Mouse (Mus musculus): Measurements from ENCODE around the gene Pvalb. TPM values are rescaled to one million over a fixed set of nuclear protein-coding genes. Genes with fewer than 3 reads are reported as not detected.
A peak's percentile ranks its signal among the peaks of the same experiment; 100 is the strongest.

Gene Pvalb
- polyA plus RNA-seq (2015; fragmentation: Nextera tagmentation; extraction: Ambion mirVana), result not detected in 2 replicates

DNA sequence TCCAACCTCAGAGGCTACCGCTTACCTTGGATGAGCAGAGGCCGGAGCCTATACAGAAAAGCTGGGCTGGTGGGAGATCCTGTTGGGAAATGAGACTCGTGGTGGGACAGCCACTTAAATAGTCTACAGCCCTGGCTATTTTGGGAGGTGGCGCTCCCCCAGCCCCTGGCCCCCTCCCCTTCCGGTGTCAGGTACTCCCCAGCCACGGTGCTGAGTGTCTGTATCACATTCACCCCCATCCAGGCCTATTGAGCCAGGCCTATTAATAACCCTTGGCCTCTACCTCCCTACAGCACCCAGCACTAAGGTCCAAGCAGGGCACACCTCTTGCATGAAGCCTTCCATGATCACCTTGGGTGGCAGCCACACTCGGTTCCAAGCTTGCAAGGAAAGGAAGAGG is at the start of gene Pvalb:
Gene Pvalb, minus strand, starts transcription at position 89 of the 400 bp plus-strand sequence.
- TF ChIP-seq CTCF (IDR thresholded peaks at IDR 0.05; ENCODE audit: low read depth), result no peak
- Histone ChIP-seq H3K36me3 (ENCODE audit: control insufficient read depth, insufficient read depth) (no peaks in the 10 kb centered on the region), H3K4me2 (replicated peaks; ENCODE audit: low read depth) (no peak within 1 kb of the TSS), H3K4me3 (ENCODE audit: low read depth, low read length) (no peak within 1 kb of the TSS), H3K9me3 (ENCODE audit: control insufficient read depth) (no peaks in the 10 kb centered on the region), H3K9ac (ENCODE audit: low read depth, low read length) (no peak within 1 kb of the TSS), H3K27me3 (replicated peaks; ENCODE audit: control insufficient read depth, insufficient read depth, low read length) (peaks cover 27% of the 10 kb centered on the region), H3K27ac (ENCODE audit: low read depth, low read length) (no peak within 1 kb of the TSS), H3K4me1 (replicated peaks; ENCODE audit: control insufficient read depth, insufficient read depth, low read length) (no peaks in the 10 kb centered on the region)
- no peak for ATAC-seq
- WGBS, result 90% methylated on average over 7 of the region's 7 CpGs

- no peak overlapping the region for H3K4me2 ChIP-seq (replicated peaks; ENCODE audit: low read depth)
- H3K9ac ChIP-seq (ENCODE audit: low read depth, low read length), result no peak overlapping the region
- H3K4me3 ChIP-seq (ENCODE audit: low read depth, low read length), result no peak overlapping the region
- no peak for ATAC-seq
- H3K36me3 ChIP-seq (ENCODE audit: control insufficient read depth, insufficient read depth), result no peaks in the 10 kb centered on the region
- no peaks in the 10 kb centered on the region for H3K4me1 ChIP-seq (replicated peaks; ENCODE audit: control insufficient read depth, insufficient read depth, low read length)
- no peak overlapping the region for H3K27ac ChIP-seq (ENCODE audit: low read depth, low read length)
- WGBS, result 30% methylated on average over 20 of the region's 20 CpGs
- H3K9me3 ChIP-seq (ENCODE audit: control insufficient read depth), result no peaks in the 10 kb centered on the region
- peak; percentile 61 for TF ChIP-seq CTCF (IDR thresholded peaks at IDR 0.05; ENCODE audit: low read depth)
- no peaks in the 10 kb centered on the region; the same call in 1 of the 2 replicates for H3K27me3 ChIP-seq (replicated peaks; ENCODE audit: control insufficient read depth, insufficient read depth, low read length)
Measured at GRCm38 (mm10) chr15:78254751-78255150, 48.6 kb upstream of the Pvalb start.

GRCm38 (mm10) chr15:78248410-78248809 is 42.2 kb upstream of the Pvalb start:
- no peak overlapping the region for H3K9ac ChIP-seq (ENCODE audit: low read depth, low read length)
- H3K4me1 ChIP-seq (replicated peaks; ENCODE audit: control insufficient read depth, insufficient read depth, low read length), result no peaks in the 10 kb centered on the region
- no peaks in the 10 kb centered on the region for H3K36me3 ChIP-seq (ENCODE audit: control insufficient read depth, insufficient read depth)
- no peaks in the 10 kb centered on the region for H3K9me3 ChIP-seq (ENCODE audit: control insufficient read depth)
- ATAC-seq, result no peak
- H3K27ac ChIP-seq (ENCODE audit: low read depth, low read length), result no peak overlapping the region
- no peak for TF ChIP-seq CTCF (IDR thresholded peaks at IDR 0.05; ENCODE audit: low read depth)
- H3K27me3 ChIP-seq (replicated peaks; ENCODE audit: control insufficient read depth, insufficient read depth, low read length), result no peaks in the 10 kb centered on the region
- H3K4me3 ChIP-seq (ENCODE audit: low read depth, low read length), result no peak overlapping the region
- WGBS, result 42% methylated on average over 3 of the region's 3 CpGs
- no peak overlapping the region for H3K4me2 ChIP-seq (replicated peaks; ENCODE audit: low read depth)

DNA sequence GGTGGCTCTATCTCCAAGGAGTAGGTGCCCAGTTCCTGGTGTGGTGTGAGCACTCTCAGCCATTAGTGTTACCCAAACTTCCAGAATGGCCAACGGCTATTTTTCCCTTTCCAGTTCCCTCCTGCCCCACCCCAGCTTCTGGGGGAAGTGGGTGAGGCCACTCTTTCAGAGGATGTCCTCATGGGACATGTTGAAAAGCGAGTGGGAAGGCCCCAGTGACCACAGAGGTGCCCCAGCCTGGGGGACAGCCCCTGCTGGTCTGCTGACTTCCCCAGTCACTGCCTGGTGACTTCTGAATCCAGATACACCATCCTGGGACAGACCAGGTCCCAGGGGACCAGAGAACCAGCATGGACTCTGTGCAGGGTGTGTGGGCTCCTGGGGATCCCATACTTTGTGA is 41.5 kb upstream of the Pvalb start:
- ATAC-seq, result no peak
- Histone ChIP-seq H3K4me2 (replicated peaks; ENCODE audit: low read depth) (no peak overlapping the region), H3K4me3 (ENCODE audit: low read depth, low read length) (no peak overlapping the region), H3K27ac (ENCODE audit: low read depth, low read length) (no peak overlapping the region), H3K36me3 (ENCODE audit: control insufficient read depth, insufficient read depth) (no peaks in the 10 kb centered on the region), H3K9ac (ENCODE audit: low read depth, low read length) (no peak overlapping the region), H3K4me1 (replicated peaks; ENCODE audit: control insufficient read depth, insufficient read depth, low read length) (no peaks in the 10 kb centered on the region), H3K9me3 (ENCODE audit: control insufficient read depth) (no peaks in the 10 kb centered on the region), H3K27me3 (replicated peaks; ENCODE audit: control insufficient read depth, insufficient read depth, low read length) (no peaks in the 10 kb centered on the region)
- WGBS, result 47% methylated on average over 2 of the region's 2 CpGs
- TF ChIP-seq CTCF (IDR thresholded peaks at IDR 0.05; ENCODE audit: low read depth), result no peak

DNA sequence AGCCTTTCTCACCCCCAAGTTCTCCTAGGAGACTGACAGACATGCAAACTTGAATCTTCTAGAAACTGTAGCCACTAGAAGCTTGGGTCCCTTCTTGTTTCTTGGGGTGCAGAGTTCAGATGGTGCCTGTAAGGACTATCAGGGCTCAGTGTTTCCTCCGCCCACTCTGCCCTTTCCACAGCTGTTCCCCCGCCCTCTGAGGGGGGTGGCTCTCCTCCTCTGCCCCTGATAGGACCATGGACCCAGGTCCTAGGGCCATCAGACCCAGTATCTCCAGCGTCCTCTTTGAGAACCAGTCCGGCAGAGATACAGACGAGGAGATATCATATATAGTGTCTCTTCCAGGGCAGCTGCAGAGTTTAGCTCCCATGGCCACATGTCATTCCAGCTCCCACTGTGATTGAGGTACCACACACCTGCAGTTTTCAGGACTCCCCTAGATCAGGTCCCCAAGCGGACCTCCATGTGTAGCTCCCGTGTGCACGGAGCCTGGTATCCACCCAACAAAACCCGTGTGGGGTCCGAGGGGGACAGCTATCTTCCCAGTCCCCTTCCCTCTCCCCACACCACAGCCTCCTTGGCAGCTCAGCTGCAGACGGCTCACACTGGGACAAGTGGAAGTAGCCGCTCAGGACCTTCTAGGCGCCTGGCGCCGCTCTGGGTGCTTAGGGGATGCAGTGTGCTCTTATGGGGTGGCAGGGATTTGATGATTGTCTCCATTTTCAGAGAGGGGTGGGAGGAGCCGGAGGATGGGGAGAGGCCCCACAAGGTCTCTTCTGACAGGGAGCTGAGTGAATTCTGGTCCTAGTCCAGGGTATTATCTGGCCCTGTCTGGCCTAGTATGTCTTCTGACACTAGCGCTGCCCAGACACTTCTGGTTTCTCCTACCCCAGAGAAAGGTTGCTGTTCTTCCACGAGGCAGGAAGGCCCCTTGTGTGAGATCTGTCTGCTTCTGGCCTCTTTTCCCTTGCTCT is 40.2 kb upstream of the Pvalb start:
- Histone ChIP-seq H3K4me2 (replicated peaks; ENCODE audit: low read depth) (no peak overlapping the region), H3K4me1 (replicated peaks; ENCODE audit: control insufficient read depth, insufficient read depth, low read length) (no peaks in the 10 kb centered on the region), H3K9ac (ENCODE audit: low read depth, low read length) (no peak overlapping the region), H3K9me3 (ENCODE audit: control insufficient read depth) (no peaks in the 10 kb centered on the region), H3K36me3 (ENCODE audit: control insufficient read depth, insufficient read depth) (no peaks in the 10 kb centered on the region), H3K27me3 (replicated peaks; ENCODE audit: control insufficient read depth, insufficient read depth, low read length) (no peaks in the 10 kb centered on the region), H3K4me3 (ENCODE audit: low read depth, low read length) (no peak overlapping the region), H3K27ac (ENCODE audit: low read depth, low read length) (no peak overlapping the region)
- no peak for ATAC-seq
- WGBS, result 72% methylated on average over 18 of the region's 18 CpGs
- TF ChIP-seq CTCF (IDR thresholded peaks at IDR 0.05; ENCODE audit: low read depth), result no peak

GRCm38 (mm10) chr15:78244695-78245492 is 38.7 kb upstream of the Pvalb start, which contains the start of gene Ncf4:
TSS of gene Ncf4 (plus strand) at chr15:78244801.
- Histone ChIP-seq H3K4me3 (ENCODE audit: low read depth, low read length) (no peak within 1 kb of the TSS), H3K27ac (ENCODE audit: low read depth, low read length) (peak within 1 kb of the TSS; percentile 16; the same call in 1 of the 2 replicates), H3K4me2 (replicated peaks; ENCODE audit: low read depth) (no peak within 1 kb of the TSS), H3K4me1 (replicated peaks; ENCODE audit: control insufficient read depth, insufficient read depth, low read length) (no peaks in the 10 kb centered on the region), H3K36me3 (ENCODE audit: control insufficient read depth, insufficient read depth) (no peaks in the 10 kb centered on the region), H3K9ac (ENCODE audit: low read depth, low read length) (no peak within 1 kb of the TSS), H3K9me3 (ENCODE audit: control insufficient read depth) (no peaks in the 10 kb centered on the region), H3K27me3 (replicated peaks; ENCODE audit: control insufficient read depth, insufficient read depth, low read length) (no peaks in the 10 kb centered on the region)
- TF ChIP-seq CTCF (IDR thresholded peaks at IDR 0.05; ENCODE audit: low read depth), result no peak
- ATAC-seq, result no peak
- WGBS, result 58% methylated on average over 7 of the region's 7 CpGs
